Mouse (Mus musculus): ENCODE data around the gene Stab1. TPM values are rescaled to one million over a fixed set of nuclear protein-coding genes. Genes with fewer than 3 reads are reported as not detected.

Gene Stab1
- polyA plus RNA-seq, 1 experiment, result 0.57 TPM

DNA sequence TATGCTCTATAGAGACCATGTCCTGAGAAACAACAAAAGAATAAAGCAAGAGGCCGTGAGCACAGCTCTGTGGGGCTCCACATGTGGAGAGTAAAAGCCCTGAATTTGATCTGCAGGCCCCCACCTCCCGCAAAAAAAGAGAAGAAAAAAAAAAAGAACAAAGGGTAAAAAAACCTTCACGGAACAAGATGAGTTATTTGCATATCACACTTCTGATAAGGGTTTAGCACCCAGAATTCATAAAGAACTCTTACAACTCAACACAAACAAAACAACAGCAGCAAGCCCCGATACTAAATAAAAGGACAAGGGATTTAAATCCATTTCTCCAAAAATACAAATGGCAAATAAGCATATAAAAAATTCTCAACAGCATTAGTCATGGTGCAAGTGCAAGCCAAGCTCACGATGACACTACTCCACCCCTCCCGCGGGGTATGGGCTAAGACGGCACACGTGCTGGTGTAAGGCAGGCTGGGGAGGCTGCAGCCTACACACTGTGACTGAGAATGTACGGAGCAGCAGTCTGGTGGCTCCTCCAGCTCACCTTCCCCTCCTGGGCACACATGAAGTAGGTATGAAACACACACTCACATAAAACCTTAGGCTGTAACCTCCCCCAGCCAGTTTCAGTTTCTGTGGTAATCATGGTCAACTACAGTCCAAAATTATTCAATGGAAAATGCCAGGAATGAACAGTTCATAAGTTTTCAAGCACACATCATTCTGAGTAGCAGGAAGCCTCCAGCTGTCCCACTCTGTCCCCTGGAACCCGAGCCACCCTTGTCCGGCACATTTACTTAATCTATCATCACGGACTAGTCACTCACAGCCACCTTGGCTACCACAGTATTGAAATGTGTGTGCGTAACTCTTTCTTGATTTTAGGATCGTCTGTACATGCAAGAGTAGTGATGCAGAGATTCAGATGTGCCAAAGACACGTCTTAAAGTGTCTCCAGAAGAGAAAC is 29.4 kb upstream of the Stab1 start:
- H3K27ac ChIP-seq (ENCODE audit: insufficient read depth, low read length), result no peak overlapping the region
- TF ChIP-seq CTCF (IDR thresholded peaks at IDR 0.05; ENCODE audit: low read depth, low read length) (no peak), EP300 (IDR thresholded peaks at IDR 0.05; ENCODE audit: insufficient read depth, low read depth, low read length) (no peak), POLR2A (IDR thresholded peaks at IDR 0.05; ENCODE audit: insufficient read depth, low read length) (no peak)
- no peaks in the 10 kb centered on the region for H3K4me1 ChIP-seq (ENCODE audit: control insufficient read depth, insufficient read depth, low read length)
- H3K9ac ChIP-seq (ENCODE audit: low read depth, poor library complexity, severe bottlenecking), result no peak overlapping the region
- peaks cover 45% of the 10 kb centered on the region for H3K36me3 ChIP-seq (ENCODE audit: control insufficient read depth, insufficient read depth, low read length, poor library complexity, severe bottlenecking)
- H3K27me3 ChIP-seq (ENCODE audit: control insufficient read depth, insufficient read depth, low read length, poor library complexity, severe bottlenecking), result no peaks in the 10 kb centered on the region
- no peaks in the 10 kb centered on the region for H3K9me3 ChIP-seq (replicated peaks; ENCODE audit: control insufficient read depth, insufficient read depth, low read length, poor library complexity, severe bottlenecking)
- H3K4me3 ChIP-seq (ENCODE audit: low read depth, low read length), result no peak overlapping the region

DNA sequence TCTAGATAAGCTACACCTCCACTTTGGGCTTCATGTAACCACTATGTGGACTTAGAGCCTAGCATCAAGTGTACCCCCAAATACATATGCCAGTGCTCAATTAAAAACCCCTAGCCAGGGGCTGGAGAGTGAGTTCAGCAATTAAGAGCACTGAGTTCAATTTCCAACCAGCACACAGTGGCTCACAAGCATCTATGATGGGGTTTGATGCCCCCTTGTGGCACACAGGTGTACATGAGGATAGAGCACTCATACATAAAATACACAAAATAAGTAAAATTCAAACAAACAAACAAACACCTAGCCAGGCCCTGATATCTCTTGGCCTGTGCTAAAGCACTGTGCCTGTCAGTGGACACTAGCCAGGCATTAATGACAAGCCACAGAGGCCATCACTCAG is 27.5 kb upstream of the Stab1 start:
- H3K36me3 ChIP-seq (ENCODE audit: control insufficient read depth, insufficient read depth, low read length, poor library complexity, severe bottlenecking), result peaks cover 41% of the 10 kb centered on the region

DNA sequence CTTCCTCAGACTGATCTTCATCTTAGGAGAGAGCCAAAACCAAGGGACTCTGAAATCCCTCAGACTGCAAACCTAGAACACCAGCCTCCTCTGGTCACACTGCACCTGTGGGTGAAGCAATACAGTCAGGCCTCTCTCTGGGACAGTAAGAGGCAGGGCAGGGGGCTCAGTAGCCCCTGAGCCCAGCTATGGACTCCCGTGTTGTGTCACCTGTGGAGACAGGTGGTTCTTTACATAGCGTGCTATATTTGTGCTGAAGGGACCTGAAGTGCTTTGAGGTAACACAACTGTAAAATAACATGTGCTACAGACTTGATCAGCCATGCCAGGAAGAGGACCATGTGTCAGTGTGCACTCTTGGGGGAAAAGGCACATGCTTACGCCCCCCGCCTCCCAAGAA is 27.1 kb upstream of the Stab1 start:
- no peak overlapping the region for H3K4me3 ChIP-seq (ENCODE audit: low read depth, low read length)
- no peaks in the 10 kb centered on the region for H3K27me3 ChIP-seq (ENCODE audit: control insufficient read depth, insufficient read depth, low read length, poor library complexity, severe bottlenecking)
- no peak overlapping the region for H3K9ac ChIP-seq (ENCODE audit: low read depth, poor library complexity, severe bottlenecking)
- H3K4me1 ChIP-seq (ENCODE audit: control insufficient read depth, insufficient read depth, low read length), result no peaks in the 10 kb centered on the region
- H3K36me3 ChIP-seq (ENCODE audit: control insufficient read depth, insufficient read depth, low read length, poor library complexity, severe bottlenecking), result peaks cover 42% of the 10 kb centered on the region
- TF ChIP-seq CTCF (IDR thresholded peaks at IDR 0.05; ENCODE audit: low read depth, low read length) (no peak), POLR2A (IDR thresholded peaks at IDR 0.05; ENCODE audit: insufficient read depth, low read length) (no peak), EP300 (IDR thresholded peaks at IDR 0.05; ENCODE audit: insufficient read depth, low read depth, low read length) (no peak)
- H3K9me3 ChIP-seq (replicated peaks; ENCODE audit: control insufficient read depth, insufficient read depth, low read length, poor library complexity, severe bottlenecking), result no peaks in the 10 kb centered on the region
- no peak overlapping the region for H3K27ac ChIP-seq (ENCODE audit: insufficient read depth, low read length)

More for the DNA sequence above, 27.5 kb upstream of the Stab1 start:
- Histone ChIP-seq H3K27ac (ENCODE audit: insufficient read depth, low read length) (no peak overlapping the region), H3K9ac (ENCODE audit: low read depth, poor library complexity, severe bottlenecking) (no peak overlapping the region), H3K27me3 (ENCODE audit: control insufficient read depth, insufficient read depth, low read length, poor library complexity, severe bottlenecking) (no peaks in the 10 kb centered on the region), H3K4me3 (ENCODE audit: low read depth, low read length) (no peak overlapping the region), H3K4me1 (ENCODE audit: control insufficient read depth, insufficient read depth, low read length) (no peaks in the 10 kb centered on the region), H3K9me3 (replicated peaks; ENCODE audit: control insufficient read depth, insufficient read depth, low read length, poor library complexity, severe bottlenecking) (no peaks in the 10 kb centered on the region)
- TF ChIP-seq CTCF (IDR thresholded peaks at IDR 0.05; ENCODE audit: low read depth, low read length), result peak; percentile 17
- TF ChIP-seq POLR2A (IDR thresholded peaks at IDR 0.05; ENCODE audit: insufficient read depth, low read length), result no peak
- TF ChIP-seq EP300 (IDR thresholded peaks at IDR 0.05; ENCODE audit: insufficient read depth, low read depth, low read length), result no peak

DNA sequence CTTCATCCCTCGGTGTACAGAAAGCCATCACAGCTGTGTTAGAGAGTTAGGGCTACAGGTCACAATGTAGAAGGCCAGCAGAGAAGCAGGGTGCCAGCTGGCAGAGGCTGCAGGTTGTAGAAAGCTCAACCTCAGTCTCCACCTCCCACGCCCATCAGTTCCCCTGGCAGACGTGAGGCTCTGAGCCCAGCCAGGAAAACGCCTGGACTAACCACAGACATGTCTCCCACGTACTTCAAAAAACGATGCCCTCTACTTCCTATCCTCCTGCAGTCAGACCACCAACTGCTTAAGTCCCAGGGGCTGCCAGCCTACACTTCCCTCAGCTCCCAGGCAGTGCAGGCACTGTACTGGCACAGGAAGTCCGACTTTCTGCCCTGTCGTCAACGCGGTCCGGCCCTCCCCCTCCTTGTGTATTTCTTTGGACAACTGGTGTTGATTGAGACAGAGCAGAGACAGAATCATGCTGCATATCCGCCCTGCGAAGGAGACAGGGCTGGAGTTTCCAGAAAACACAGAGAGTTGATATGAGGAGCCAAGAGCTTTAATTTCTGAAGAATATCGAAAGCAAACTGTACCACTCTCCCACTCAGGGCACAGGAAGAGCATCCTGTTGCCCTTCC is 26.6 kb upstream of the Stab1 start:
- Histone ChIP-seq H3K4me3 (ENCODE audit: low read depth, low read length) (no peak overlapping the region), H3K9ac (ENCODE audit: low read depth, poor library complexity, severe bottlenecking) (no peak overlapping the region), H3K9me3 (replicated peaks; ENCODE audit: control insufficient read depth, insufficient read depth, low read length, poor library complexity, severe bottlenecking) (no peaks in the 10 kb centered on the region), H3K27ac (ENCODE audit: insufficient read depth, low read length) (no peak overlapping the region), H3K27me3 (ENCODE audit: control insufficient read depth, insufficient read depth, low read length, poor library complexity, severe bottlenecking) (no peaks in the 10 kb centered on the region), H3K36me3 (ENCODE audit: control insufficient read depth, insufficient read depth, low read length, poor library complexity, severe bottlenecking) (peaks cover 47% of the 10 kb centered on the region), H3K4me1 (ENCODE audit: control insufficient read depth, insufficient read depth, low read length) (no peaks in the 10 kb centered on the region)
- TF ChIP-seq CTCF (IDR thresholded peaks at IDR 0.05; ENCODE audit: low read depth, low read length) (no peak), POLR2A (IDR thresholded peaks at IDR 0.05; ENCODE audit: insufficient read depth, low read length) (no peak), EP300 (IDR thresholded peaks at IDR 0.05; ENCODE audit: insufficient read depth, low read depth, low read length) (no peak)

DNA sequence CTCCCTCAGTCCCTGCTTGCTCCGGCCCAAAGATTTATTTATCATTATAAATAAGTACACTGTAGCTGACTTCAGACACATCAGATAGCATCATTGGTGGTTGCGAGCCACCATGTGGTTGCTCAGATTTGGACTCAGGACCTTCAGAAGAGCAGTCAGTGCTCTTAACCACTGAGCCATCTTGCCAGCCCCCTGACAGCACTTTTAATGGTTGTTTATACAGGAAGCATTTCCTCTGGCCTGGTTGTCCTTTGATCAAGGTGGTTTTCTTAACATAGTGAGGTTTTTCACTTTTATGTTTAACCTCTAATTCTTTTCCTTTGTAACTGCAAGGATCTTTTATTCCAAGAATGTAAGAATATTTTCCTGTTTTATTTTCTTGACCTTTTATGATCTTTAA is 26.0 kb upstream of the Stab1 start:
- H3K4me3 ChIP-seq (ENCODE audit: low read depth, low read length), result no peak overlapping the region
- H3K4me1 ChIP-seq (ENCODE audit: control insufficient read depth, insufficient read depth, low read length), result no peaks in the 10 kb centered on the region
- no peaks in the 10 kb centered on the region for H3K9me3 ChIP-seq (replicated peaks; ENCODE audit: control insufficient read depth, insufficient read depth, low read length, poor library complexity, severe bottlenecking)
- no peaks in the 10 kb centered on the region for H3K27me3 ChIP-seq (ENCODE audit: control insufficient read depth, insufficient read depth, low read length, poor library complexity, severe bottlenecking)
- H3K36me3 ChIP-seq (ENCODE audit: control insufficient read depth, insufficient read depth, low read length, poor library complexity, severe bottlenecking), result peaks cover 47% of the 10 kb centered on the region
- TF ChIP-seq EP300 (IDR thresholded peaks at IDR 0.05; ENCODE audit: insufficient read depth, low read depth, low read length) (no peak), CTCF (IDR thresholded peaks at IDR 0.05; ENCODE audit: low read depth, low read length) (no peak), POLR2A (IDR thresholded peaks at IDR 0.05; ENCODE audit: insufficient read depth, low read length) (no peak)
- no peak overlapping the region for H3K27ac ChIP-seq (ENCODE audit: insufficient read depth, low read length)
- H3K9ac ChIP-seq (ENCODE audit: low read depth, poor library complexity, severe bottlenecking), result no peak overlapping the region

DNA sequence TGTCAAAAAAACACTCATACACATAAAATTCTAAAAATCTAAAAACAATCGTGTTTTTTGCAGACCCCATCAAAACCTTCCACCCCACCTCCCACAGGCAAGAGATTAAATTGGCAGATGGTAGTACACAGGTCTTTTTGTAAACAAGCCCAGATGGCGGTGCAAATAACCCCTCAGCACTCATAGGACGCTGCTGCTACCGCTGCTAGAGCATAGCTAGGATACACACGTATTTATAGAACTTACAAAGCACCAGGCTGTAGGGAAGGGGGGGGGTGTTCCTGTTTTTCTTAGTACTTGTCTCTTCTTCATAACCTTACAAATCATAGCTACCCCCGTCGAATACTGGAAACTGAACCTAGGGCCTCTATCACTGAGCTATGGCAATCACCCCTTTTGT is 25.4 kb upstream of the Stab1 start:
- no peak overlapping the region for H3K4me3 ChIP-seq (ENCODE audit: low read depth, low read length)
- H3K36me3 ChIP-seq (ENCODE audit: control insufficient read depth, insufficient read depth, low read length, poor library complexity, severe bottlenecking), result peaks cover 49% of the 10 kb centered on the region
- H3K9me3 ChIP-seq (replicated peaks; ENCODE audit: control insufficient read depth, insufficient read depth, low read length, poor library complexity, severe bottlenecking), result no peaks in the 10 kb centered on the region
- no peak overlapping the region for H3K9ac ChIP-seq (ENCODE audit: low read depth, poor library complexity, severe bottlenecking)
- no peak overlapping the region for H3K27ac ChIP-seq (ENCODE audit: insufficient read depth, low read length)
- TF ChIP-seq EP300 (IDR thresholded peaks at IDR 0.05; ENCODE audit: insufficient read depth, low read depth, low read length), result no peak
- TF ChIP-seq POLR2A (IDR thresholded peaks at IDR 0.05; ENCODE audit: insufficient read depth, low read length), result no peak
- TF ChIP-seq CTCF (IDR thresholded peaks at IDR 0.05; ENCODE audit: low read depth, low read length), result no peak
- no peaks in the 10 kb centered on the region for H3K4me1 ChIP-seq (ENCODE audit: control insufficient read depth, insufficient read depth, low read length)
- H3K27me3 ChIP-seq (ENCODE audit: control insufficient read depth, insufficient read depth, low read length, poor library complexity, severe bottlenecking), result no peaks in the 10 kb centered on the region
